Mouse (Mus musculus) MN1 (cell line): ENCODE data around the gene Serpinb1a.
"Not testable (repeated sequence)": the region's sequence is repeated elsewhere in the genome, so short reads cannot be mapped to it uniquely, and the experiment has no call there.

Source experiments
- DNase-seq: peaks from one replicate; pipeline ENCODE4 v3.0.0-alpha.2; 2016; ENCODE audit warnings: low spot score

Gene Serpinb1a

GRCm38 (mm10) chr13:32850668-32851404 is at the start of gene Serpinb1a:
Serpinb1a (minus strand) TSS chr13:32851185.
- DNase-seq: no peak

- peak; percentile 13 for DNase-seq
Observed at GRCm38 (mm10) chr13:32900639-32901038, 49.7 kb upstream of the Serpinb1a start.

- DNase-seq: not testable (repeated sequence)
Observed at GRCm38 (mm10) chr13:32899114-32899513, 48.1 kb upstream of the Serpinb1a start.

- DNase-seq: no peak
Observed at GRCm38 (mm10) chr13:32898111-32898510, 47.1 kb upstream of the Serpinb1a start, which contains the start of gene Serpinb1c. Serpinb1c (minus strand) TSS chr13:32898211.

- no peak for DNase-seq
Observed at GRCm38 (mm10) chr13:32896931-32897330, 45.9 kb upstream of the Serpinb1a start.

- DNase-seq: no peak
Observed at GRCm38 (mm10) chr13:32884755-32885154, 33.8 kb upstream of the Serpinb1a start.

GRCm38 (mm10) chr13:32873862-32874261 is 22.9 kb upstream of the Serpinb1a start:
- no peak for DNase-seq

- DNase-seq: no peak
Observed at GRCm38 (mm10) chr13:32868843-32869242, 17.9 kb upstream of the Serpinb1a start.

GRCm38 (mm10) chr13:32868233-32868632 is 17.2 kb upstream of the Serpinb1a start:
- not testable (repeated sequence) for DNase-seq

- DNase-seq: no peak
Observed at GRCm38 (mm10) chr13:32867030-32867429, 16.0 kb upstream of the Serpinb1a start.

GRCm38 (mm10) chr13:32866484-32866883 is 15.5 kb upstream of the Serpinb1a start:
- peak; percentile 58 for DNase-seq

- no peak for DNase-seq
Observed at GRCm38 (mm10) chr13:32865591-32865990, 14.6 kb upstream of the Serpinb1a start.

- not testable (repeated sequence) for DNase-seq
Observed at GRCm38 (mm10) chr13:32864529-32864928, 13.5 kb upstream of the Serpinb1a start.

GRCm38 (mm10) chr13:32863456-32863855 is 12.5 kb upstream of the Serpinb1a start:
- DNase-seq: no peak

GRCm38 (mm10) chr13:32860821-32861220 is 9.8 kb upstream of the Serpinb1a start:
- DNase-seq: no peak

- DNase-seq: no peak
Observed at GRCm38 (mm10) chr13:32853073-32853472, 2.1 kb upstream of the Serpinb1a start.

GRCm38 (mm10) chr13:32852539-32852938 is 1.6 kb upstream of the Serpinb1a start:
- no peak for DNase-seq

- peak; percentile 46 for DNase-seq
Observed at GRCm38 (mm10) chr13:32851967-32852366, 982 bp upstream of the Serpinb1a start.

GRCm38 (mm10) chr13:32850156-32850555 is 829 bp downstream of the Serpinb1a start:
- no peak for DNase-seq

GRCm38 (mm10) chr13:32849531-32850123 is 1.4 kb downstream of the Serpinb1a start:
- DNase-seq: no peak

GRCm38 (mm10) chr13:32849092-32849491 is 1.9 kb downstream of the Serpinb1a start:
- DNase-seq: no peak

- DNase-seq: no peak
Observed at GRCm38 (mm10) chr13:32846221-32846620, 4.8 kb downstream of the Serpinb1a start.

GRCm38 (mm10) chr13:32841349-32841748 is 9.6 kb downstream of the Serpinb1a start:
- no peak for DNase-seq
